Mouse (Mus musculus): ENCODE results near the gene Rap1gap2. TPM values are rescaled to one million over a fixed set of nuclear protein-coding genes. Genes with fewer than 3 reads are reported as not detected.

Rap1gap2 gene
- total RNA-seq, 2 experiments from 2014 or later: 6.2 to 10.7 TPM

- peak; percentile 43 for DNase-seq
Observed at GRCm38 (mm10) chr11:74409757-74410174, 200.9 kb downstream of the Rap1gap2 start.

DNA sequence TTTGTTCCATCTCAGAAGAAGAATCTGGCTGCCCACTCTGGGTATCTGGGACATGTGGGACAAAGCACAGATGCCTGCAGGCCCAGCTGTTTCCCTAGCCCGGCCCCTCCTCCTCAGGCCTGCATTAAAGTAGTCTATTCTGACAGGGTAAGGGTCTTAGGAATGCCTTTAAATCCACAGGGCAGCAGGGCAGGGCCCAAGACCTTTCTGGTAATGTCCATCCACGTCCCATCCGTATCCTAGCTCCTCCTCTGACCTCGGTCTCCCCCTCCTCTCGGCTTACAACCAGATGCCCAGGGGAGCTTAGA is 201.3 kb downstream of the Rap1gap2 start:
- no peak for DNase-seq

DNA sequence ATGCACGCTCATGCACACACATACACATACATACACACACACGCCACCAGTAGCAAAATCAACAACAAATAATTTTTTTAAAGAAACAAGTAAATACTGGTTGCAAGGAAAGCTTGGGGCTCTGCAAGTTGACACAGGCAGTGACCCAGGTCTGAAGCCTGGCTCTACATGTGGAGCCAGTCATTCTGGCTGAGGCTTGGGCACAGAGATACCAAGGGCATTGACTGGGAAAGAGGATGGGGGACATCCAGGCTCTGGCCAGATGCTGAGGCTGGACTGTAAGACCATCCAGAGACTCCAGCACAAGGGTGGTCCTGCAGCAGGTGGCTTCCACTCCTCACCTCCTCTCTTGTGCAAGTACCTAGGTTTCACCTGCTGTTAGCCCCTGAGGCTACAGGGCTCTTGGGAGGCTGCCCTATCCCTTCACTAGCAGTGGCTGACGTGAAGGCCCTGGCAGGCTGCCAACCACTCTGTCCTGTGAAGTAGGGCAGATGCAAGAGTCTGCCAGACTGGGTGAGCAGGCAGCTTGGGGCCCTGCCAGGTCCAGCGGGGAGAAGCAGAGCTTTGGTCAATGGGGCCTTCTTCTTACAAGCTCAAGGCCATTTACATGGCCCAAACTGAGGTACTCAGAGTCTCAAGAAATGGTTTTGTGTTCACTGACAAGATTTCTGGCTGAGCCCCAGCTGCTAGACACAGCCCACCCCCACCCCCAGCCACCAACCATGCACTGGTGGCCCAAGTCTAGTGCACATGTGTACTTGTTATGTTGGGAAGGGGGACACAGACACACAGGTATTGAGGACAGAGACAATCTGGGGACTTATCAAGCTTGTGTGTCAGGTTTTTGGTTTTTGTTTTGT is 201.9 kb downstream of the Rap1gap2 start:
- DNase-seq: peak; percentile 80

DNA sequence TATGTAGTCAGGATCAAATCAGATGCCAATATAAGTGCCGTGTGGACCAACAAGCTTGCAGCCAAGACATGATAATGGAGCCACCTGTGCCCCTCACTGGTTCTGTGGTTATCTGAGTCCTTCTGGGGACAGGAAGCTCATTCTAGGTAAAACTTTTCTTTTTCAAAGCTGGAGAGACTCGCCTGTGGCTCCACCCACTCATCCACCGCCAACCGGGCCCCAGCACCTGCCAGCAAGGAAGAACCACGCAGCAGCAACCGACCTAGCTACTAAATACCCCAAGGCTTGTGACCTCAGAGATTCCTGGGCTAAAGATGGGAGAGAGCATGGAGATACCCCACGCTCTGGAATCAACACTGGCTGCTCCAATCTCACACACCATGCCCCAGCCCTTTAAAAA is 205.5 kb downstream of the Rap1gap2 start:
- no peak for DNase-seq

- peak; percentile 70 for DNase-seq
Observed at GRCm38 (mm10) chr11:74404216-74404615, 206.5 kb downstream of the Rap1gap2 start.

DNA sequence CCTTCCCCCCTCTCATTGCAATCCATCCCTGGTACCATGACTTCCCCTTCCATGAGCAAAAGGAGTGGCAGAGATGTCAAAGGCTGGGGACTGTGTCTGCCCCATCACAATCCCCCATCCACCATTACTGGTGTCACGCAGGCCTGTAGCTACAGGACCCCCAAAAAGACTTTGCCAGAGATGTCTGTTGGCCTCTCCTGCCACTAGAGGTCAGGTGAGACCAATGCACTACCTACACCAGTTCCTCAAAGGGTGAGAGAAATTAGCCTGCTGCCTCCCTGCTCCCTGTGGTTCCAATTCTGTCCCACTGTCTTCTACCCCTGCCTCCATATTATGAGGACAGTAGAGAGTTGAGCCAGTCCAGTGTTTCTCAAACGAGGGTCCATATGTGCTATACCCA is 208.6 kb downstream of the Rap1gap2 start:
- DNase-seq: no peak

DNA sequence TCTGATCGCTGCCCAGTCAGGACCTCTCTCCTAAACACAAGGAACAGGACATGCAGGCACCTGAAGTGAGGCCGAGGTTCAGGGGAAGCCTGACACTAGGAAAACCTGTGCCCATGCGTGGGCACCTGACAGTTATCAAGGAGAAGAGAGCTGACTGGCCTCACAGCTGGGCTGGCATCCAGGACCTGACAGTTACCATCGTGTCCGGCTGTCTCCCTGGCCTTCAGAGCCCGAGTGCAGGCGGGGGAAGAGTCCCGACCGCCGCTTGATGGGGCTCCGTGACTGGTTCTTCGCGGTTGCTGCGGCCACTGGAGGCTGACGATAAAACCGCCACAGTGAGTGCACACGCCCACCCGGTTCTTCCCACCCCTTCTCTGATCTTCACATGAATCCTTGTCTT is 215.1 kb downstream of the Rap1gap2 start:
- no peak for DNase-seq

DNA sequence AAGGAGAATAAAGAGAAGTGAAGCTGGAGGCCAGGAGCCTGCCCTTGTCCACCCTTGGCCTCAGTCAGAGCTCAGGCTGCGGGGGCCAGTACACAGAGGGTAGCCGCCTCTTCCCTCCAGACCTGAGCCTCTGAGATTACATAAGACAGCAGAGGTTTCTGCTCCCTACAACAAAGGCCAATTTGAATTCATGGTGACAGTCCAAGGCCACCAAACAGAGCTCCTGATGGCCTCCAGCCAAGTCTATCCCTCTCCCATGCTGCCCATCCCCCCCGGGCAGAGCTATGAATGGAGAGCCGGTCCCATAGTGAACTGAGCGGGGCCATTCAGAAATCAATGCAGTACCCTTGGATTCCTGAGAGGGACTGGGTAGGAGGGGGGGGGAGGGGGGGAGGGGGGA is 217.2 kb downstream of the Rap1gap2 start:
- no peak for DNase-seq

DNA sequence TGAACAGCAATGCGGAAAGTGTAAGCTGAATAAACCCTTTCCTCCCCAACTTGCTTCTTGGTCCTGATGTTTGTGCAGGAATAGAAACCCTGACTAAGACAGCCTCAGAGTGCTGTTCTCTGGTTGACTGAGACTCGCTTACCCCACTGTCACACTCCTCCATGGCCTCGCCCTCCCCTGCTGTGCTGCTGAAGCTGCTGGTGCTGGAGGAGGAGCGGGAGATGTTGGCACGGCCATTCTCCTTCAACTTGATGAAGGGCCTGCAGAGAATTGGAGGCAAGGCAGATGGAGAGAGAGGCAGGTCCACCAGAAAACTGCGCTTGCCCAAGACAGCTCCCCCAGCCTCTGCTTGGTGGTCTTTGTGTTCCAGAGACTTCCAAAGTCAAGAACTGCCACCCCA is 217.8 kb downstream of the Rap1gap2 start:
- DNase-seq: no peak

DNA sequence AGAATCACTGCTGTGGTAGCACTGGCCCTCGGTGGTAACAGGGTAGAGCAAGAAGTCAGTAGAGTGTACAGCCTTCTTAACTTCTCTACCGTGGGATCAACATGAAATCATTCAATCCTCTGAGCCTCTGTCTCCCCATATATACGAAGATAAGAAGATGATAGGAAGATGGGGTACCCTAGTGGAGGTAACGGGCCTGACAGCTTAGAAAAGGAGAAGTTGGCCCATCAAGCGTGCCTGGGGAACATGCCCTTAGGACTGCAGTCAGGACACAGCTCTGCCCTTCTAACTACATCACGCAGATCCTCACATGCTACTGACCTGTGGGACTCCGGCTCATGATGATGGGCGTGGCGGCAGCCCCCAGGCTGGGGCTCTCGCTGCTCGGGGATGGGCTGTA is 218.8 kb downstream of the Rap1gap2 start:
- no peak for DNase-seq

DNA sequence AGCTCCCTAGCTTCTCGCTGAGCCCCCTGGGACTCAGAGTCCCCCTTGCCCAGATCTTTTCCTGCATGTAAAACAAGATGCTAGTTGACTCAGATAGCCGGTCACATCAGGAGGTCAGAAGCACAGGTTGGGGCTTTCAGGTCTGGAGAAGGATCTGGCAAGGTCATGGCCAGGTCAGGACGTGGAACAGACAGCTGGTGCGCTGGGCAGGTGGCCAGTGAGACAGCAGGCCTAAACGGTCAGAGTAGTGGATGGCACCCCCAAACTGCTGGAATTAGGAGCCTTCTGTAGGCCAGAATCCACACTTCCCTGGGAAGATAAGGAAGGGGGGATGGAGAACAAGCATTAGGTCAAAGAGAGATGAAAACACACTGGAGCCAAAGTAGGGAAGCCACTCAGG is 223.5 kb downstream of the Rap1gap2 start:
- no peak for DNase-seq

GRCm38 (mm10) chr11:74385674-74386073 is 225.0 kb downstream of the Rap1gap2 start:
- no peak for DNase-seq

DNA sequence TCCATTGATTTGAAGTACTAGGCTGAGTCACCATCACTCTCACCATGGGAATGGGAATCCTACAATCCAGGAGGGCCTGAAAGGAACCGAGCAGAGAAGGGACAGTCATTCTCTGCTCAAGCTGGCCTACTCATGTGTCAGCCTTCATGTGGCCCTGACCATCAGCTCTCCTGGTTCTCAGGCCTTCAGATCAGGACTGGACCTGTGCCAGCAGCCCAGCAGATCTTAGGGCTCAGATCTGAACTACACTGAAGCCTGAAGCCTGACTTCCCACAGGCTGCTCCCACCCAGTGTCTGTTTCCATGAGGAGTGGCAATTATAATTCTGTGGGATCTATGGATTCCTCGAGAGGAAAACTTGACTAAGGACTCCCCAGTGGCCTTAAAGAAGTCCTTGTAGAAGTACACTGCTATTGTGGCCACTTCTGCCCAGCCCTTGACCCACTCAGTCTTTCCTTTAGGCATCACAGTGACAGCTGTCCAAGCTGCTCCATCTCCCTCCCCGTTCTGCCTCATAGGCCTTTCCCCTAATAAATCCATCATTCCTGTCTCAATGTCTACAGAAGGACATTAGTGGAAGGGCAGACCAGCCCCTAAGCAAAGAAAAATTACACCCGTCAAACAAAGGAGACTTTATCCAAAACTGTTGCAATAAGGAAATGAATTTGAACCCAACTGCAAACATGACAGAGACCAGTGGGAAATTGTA is 231.4 kb downstream of the Rap1gap2 start:
- no peak for DNase-seq

DNA sequence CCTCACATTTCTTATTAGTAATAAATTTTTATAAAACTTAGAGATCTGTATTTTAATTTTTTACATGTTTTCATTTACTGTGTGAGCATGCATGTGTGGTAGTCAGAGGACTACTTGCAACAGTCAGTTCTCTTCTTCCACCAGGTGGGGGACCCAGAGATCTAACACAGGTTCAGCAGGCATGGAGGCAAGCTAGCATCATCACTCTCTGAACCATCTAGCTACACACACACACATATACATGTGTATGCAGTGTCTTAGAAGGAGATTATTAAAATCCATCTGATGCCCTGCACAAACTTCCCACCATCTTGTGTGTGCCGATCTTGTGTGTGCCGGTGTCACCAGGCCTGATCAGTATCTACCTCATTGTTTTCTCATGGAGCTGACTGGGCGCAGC is 233.9 kb downstream of the Rap1gap2 start:
- DNase-seq: no peak

DNA sequence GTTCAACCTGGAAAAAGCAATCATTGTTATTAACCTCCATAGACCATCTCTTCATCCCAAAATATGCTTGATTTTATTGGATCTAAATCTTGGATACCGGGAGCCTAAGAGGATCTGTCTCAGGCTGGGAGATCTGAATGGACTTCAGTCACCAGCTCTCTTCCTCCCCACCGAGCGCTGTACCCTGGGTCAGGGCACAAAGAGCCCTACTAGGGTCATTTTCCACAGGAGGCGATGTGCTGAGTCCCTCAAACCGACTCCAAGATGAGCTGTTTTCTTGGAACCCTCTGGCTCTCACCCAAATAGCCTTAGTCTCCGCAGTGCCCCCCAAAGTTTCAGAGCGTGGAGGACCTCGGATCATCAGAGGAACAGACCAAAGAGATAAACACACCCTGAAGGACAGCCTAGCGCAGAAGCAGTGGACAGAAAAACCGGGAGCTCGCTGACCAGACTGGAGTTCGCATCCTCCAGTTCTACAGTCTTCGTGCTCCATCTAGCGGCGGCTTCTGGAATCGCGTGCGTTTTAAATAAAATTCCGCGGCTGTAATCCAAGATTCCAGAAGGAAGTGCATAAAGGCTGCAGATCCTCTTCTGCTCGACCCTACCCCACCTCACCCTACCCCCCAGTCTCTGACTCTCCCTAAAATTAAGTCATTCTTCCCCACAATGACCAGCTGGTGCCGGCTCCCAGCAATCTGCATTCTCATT is 239.2 kb downstream of the Rap1gap2 start:
- DNase-seq: peak; percentile 27

DNA sequence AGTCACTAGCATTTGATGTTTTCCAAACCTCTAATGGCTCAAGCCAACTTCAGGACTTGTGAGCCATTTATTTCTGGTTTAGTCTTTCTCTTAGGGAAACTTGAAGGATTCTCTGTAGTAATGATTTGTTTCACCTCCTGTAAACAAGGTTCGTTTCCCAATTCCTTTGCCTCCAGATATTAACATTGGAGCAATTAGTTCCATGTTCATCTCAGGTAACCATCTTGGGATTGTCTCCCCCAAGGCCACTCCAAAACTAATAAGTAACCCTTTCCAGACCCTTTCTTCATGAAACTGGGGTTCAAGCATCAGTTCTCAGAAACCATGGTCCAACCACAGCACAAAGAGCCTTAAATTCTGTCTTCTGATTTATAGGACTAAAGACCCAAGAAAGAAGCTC is 248.9 kb downstream of the Rap1gap2 start, which contains the start of gene Olfr412:
Gene Olfr412 (plus strand): TSS at position 301 of the 400 bp plus-strand sequence.
- DNase-seq: no peak

DNA sequence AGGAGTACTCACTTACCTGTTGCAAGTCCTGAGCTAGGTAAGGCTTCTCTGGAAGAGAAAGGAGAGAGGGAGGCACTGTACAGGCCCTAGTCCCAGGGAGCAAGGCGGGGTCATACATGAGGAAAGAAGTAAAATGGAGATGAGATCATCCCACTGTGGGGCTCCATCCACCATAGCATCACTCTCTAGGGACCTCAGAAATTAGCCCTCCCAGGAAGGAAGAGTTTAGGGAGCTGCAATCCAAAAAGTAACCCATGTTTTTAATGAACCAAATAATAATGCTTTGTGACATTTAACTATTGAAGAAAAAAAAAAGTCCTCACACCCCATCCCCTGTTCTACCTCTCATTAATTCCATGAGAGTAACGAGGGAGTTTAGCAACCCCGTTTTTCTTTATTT is 258.2 kb downstream of the Rap1gap2 start, which contains the start of gene Olfr411:
Gene Olfr411 (minus strand): TSS at position 101 of the 400 bp plus-strand sequence.
- DNase-seq: no peak

DNA sequence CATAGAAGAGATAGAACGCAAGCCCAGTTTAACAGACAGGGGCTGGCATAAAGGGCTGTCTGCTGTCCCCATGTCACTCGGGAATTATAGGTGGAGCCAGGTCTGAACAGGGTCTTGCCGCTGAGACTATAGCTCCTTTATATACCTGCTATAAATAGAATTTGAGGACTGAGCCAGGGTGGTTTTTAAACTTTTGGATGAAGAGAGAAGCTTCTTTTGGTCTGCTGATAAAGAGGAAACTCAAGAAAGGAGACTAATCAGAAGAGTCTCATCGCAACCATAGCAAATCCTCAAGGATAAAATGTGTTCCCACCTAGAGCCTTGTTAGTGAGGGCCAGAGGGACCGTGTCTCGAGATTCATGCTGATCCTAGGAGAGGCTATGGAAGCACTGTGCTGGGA is 272.8 kb downstream of the Rap1gap2 start, which contains the start of gene Olfr410:
Gene Olfr410 (minus strand): TSS at position 101 of the 400 bp plus-strand sequence.
- DNase-seq: no peak
